Mouse (Mus musculus) left cerebral cortex, adult 2 months (tissue): ENCODE data around the gene Tenm2. TPM values are rescaled to one million over a fixed set of nuclear protein-coding genes. Genes with fewer than 3 reads are reported as not detected.

Experiments
- DNase-seq, 2 experiments: peaks; one replicate each; pipeline ENCODE4 v3.0.0; 2021 to 2022; ENCODE audit warnings: low spot score in 2 of 2, mixed read lengths in 1 of 2; ENCODE audit errors: extremely low spot score in 1 of 2
- H3K27ac ChIP-seq: fragments of 200-600 bp; 2 replicates; pipeline ENCODE4 v1.8.1; 2022
- H3K4me3 ChIP-seq: fragments of 200-600 bp; 2 replicates; pipeline ENCODE4 v1.8.1; 2022
- CTCF ChIP-seq: fragments of 200-600 bp; IDR thresholded peaks from 2 replicates; pipeline ENCODE4 v1.8.1; 2022; ENCODE audit warnings: antibody characterized with exemption, mild to moderate bottlenecking, moderate library complexity
- intact Hi-C: fragments of 180-260 bp; cut with DNase I; formaldehyde crosslinking; loops from one replicate; pipeline ENCODE4 v1.15.1; 2025
- total RNA-seq, 2 experiments: library from RNA; stranded (reverse); gene quantifications; 2 replicates each; pipeline ENCODE4 v1.2.3; 2021

Tenm2 gene
- total RNA-seq, 2 experiments from 2014 or later: 98.0 to 98.5 TPM

DNA sequence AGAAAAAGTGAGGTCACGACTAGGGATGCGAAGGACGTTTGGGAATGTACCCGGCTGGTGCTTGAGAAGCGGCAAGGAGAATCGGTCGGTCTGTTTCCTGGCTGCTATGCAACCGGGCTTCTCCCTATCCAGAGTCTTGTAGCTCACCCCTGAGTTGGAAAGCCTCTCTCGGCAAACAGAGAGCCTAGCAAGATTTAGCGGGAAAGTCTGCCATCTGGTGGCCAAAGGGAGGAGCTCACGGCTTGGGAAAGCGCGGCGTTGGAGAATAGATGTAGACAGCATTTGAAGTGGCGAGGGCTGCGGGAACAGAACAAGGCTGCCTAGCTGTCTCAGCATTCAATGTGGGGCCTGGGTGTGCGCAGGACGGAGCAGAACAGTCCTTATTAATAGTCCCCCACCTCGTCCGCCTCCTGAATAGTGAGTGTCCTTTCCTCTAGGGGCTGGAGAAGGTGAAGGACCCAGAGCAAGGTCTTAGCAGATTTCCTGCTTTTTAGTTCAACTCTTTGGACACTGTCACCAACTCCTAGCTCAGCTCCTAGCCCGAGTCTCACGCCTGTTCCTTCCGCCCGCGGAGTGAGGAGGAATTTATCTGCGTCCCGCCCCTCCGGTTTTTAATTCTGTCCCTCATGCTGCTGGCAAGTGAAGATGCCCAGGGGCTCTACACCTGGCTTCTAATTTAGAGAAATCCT is 1234.3 kb downstream of the Tenm2 start:
- peak; percentile 93 for TF ChIP-seq CTCF
- peak; percentile 92 to 97 for DNase-seq
- Histone ChIP-seq H3K4me3 (peak overlapping the region; percentile 33; the same call in 1 of the 2 replicates), H3K27ac (no peak overlapping the region)
- intact Hi-C loops: loop anchor here (2.0 to 5.0 kb wide), 2 partner anchors 167 to 1159 kb away; partner anchors contain the start of gene Rars

- no peak overlapping the region for H3K27ac ChIP-seq
- intact Hi-C loops: loop anchor here (2.0 to 5.0 kb wide), 2 partner anchors 166 to 1158 kb away; partner anchors contain the start of gene Rars
- TF ChIP-seq CTCF: no peak
- no peak for DNase-seq
- peak overlapping the region; percentile 33; the same call in 1 of the 2 replicates for H3K4me3 ChIP-seq
Measured at GRCm38 (mm10) chr11:36000585-36001281, 1235.0 kb downstream of the Tenm2 start.

GRCm38 (mm10) chr11:36000038-36000437 is 1235.7 kb downstream of the Tenm2 start:
- H3K4me3 ChIP-seq: no peak overlapping the region
- intact Hi-C loops: loop anchor here (2.0 to 5.0 kb wide), 2 partner anchors 165 to 1158 kb away; partner anchors contain the start of gene Rars
- no peak for TF ChIP-seq CTCF
- H3K27ac ChIP-seq: no peak overlapping the region
- DNase-seq: no peak

- Histone ChIP-seq H3K27ac (no peak overlapping the region), H3K4me3 (no peak overlapping the region)
- intact Hi-C loops: no loop called here
- no peak for DNase-seq
- TF ChIP-seq CTCF: no peak
Measured at GRCm38 (mm10) chr11:35998048-35998447, 1237.7 kb downstream of the Tenm2 start.

- no peak overlapping the region for H3K27ac ChIP-seq
- DNase-seq: no peak
- TF ChIP-seq CTCF: peak; percentile 19
- intact Hi-C loops: no loop called here
- H3K4me3 ChIP-seq: no peak overlapping the region
Measured at GRCm38 (mm10) chr11:35995310-35995709, 1240.5 kb downstream of the Tenm2 start.

GRCm38 (mm10) chr11:35991846-35992245 is 1243.9 kb downstream of the Tenm2 start:
- Histone ChIP-seq H3K27ac (0 out of 2 replicates have a peak overlapping the region, but pooled peaks have one; percentile 9), H3K4me3 (no peak overlapping the region)
- intact Hi-C loops: no loop called here
- peak in 1 of 2 experiments; percentile 75 for DNase-seq
- no peak for TF ChIP-seq CTCF

DNA sequence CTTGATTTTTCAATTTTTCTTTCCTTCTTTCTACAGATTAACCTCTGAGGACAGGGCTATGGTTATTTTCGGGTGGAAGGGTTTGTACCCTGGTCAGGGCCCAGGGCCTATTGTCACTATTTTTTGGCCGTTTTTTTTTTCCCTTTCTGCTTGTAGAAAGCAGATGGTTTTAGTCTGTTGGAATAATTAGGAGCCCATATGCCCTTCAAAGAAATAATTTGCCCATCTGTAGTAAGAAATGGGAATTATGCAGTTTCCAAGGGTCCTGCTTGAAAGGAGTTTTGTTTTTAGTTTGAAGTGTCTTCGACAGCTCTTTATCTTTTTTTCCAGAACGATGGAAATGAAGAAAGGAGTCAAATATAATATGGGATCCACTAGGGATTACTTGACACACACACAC is 1245.8 kb downstream of the Tenm2 start:
- H3K27ac ChIP-seq: no peak overlapping the region
- TF ChIP-seq CTCF: no peak
- intact Hi-C loops: no loop called here

GRCm38 (mm10) chr11:35985841-35986393 is 1249.8 kb downstream of the Tenm2 start:
- DNase-seq: peak; percentile 79 to 90
- intact Hi-C loops: loop anchor here (1.0 kb wide), 1 partner anchor 67 kb away; no protein-coding TSS in a partner anchor
- Histone ChIP-seq H3K27ac (peak overlapping the region; percentile 76), H3K4me3 (peak overlapping the region; percentile 30; the same call in 1 of the 2 replicates)
- peak; percentile 43 for TF ChIP-seq CTCF

More for the DNA sequence above, 1245.8 kb downstream of the Tenm2 start:
- DNase-seq: no peak
- no peak overlapping the region for H3K4me3 ChIP-seq

DNA sequence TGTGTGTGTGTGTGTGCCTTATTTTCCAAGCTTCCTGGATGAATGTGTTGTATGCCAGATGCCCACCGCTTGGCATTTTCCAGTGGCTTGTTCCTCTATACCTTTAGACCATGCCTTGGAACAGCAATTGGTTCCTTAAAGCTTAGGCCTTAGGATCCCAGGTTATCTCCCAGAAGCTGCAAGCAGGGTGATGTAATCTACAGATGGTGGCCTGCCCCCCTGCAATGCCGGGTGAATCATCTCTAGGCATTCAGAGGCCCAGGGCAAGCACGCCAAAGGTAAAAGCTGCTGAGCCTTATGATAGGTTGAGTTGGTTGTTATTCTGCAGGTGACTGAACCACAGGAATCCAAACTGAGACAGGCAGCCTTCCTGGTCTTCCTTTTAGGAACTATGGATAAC is 1253.0 kb downstream of the Tenm2 start:
- intact Hi-C loops: no loop called here
- no peak for DNase-seq
- TF ChIP-seq CTCF: no peak
- no peak overlapping the region for H3K4me3 ChIP-seq
- H3K27ac ChIP-seq: no peak overlapping the region

- peak; percentile 70 to 71 for DNase-seq
- peak within 1 kb of the TSS; percentile 70 for H3K4me3 ChIP-seq
- peak within 1 kb of the TSS; percentile 85 for H3K27ac ChIP-seq
- peak; percentile 20 for TF ChIP-seq CTCF
- intact Hi-C loops: no loop called here
Measured at GRCm38 (mm10) chr11:35980411-35980917, 1255.3 kb downstream of the Tenm2 start, which contains the start of gene Wwc1. Gene Wwc1, minus strand, starts transcription at chr11:35980527.

DNA sequence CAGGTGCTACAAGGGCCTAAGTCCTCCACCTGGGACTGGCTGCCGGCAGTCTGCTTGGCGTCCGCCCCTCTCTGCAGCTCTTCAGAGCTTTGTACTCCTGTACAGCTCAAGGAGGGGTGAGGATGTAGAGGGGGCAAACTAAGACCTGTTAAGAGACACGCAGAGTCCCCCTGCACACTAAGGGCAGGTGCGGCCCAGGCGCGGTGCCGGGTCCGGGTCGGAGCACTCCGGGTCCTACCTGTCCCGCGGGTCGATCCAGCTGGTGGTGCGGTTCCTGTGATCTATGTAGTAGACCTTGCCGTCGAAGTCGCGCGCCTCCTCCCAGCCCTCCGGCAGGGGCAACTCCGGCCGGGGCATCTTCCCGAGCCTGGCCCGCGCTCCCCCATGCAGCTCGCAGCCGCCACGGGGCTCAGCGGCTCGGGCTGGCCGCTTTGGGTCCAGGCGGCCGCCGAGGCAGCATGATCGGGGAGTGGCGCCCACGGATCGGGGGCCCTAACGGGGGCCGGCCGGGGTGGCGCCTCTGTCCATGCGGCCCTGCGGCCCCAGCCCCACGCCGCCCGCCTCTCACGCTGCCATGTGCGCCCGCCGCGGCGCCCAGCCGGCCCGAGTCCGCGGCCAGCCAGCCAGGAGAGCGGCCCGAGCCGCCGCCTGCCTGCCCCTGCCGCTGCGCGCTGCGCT is 1255.9 kb downstream of the Tenm2 start:
- peak overlapping the region; percentile 70 for H3K4me3 ChIP-seq
- intact Hi-C loops: loop anchor here (5.0 kb wide), 2 partner anchors 48 to 123 kb away; no protein-coding TSS in a partner anchor
- peak; percentile 31 to 32 for DNase-seq
- no peak for TF ChIP-seq CTCF
- peak overlapping the region; percentile 85 for H3K27ac ChIP-seq
